Mouse (Mus musculus) lung, adult 18-20 months (tissue): Measurements from ENCODE around the gene Ubap1.

Source experiments
- DNase-seq, 2 experiments: peaks; one replicate each; pipeline ENCODE4 v3.0.0; 2022; ENCODE audit warnings: mixed read lengths in 2 of 2

Ubap1 gene

DNA sequence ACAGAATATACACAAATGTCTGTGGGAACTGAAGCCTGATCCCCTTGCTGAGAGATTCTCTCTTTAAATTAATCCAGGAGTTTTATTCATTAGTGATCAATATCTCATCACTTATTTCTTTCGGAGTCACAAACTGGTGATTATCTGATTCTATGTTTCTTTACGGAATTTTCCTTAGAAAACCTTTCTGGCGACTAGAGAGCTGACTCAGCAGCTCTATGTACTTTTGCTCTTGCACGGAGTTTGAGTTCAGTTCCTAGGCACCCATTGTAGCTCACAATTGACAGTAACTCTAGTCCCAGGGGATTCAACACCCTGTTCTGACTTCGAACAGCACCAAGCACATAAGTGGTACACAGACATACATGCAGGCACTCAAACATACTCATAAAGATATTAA, 90.1 kb downstream of the Ubap1 start:
- DNase-seq: no peak
